Mouse (Mus musculus) heart, embryonic 12.5 days (tissue): ENCODE data around the gene Slc5a1. TPM values are rescaled to one million over a fixed set of nuclear protein-coding genes. Genes with fewer than 3 reads are reported as not detected.

Source experiments
- ATAC-seq: fragments of 200-750 bp; cut with Nextera tagmentation; 2 replicates; pipeline ENCODE4 v1.8.0; 2017; ENCODE audit warnings: moderate TSS enrichment, moderate library complexity; ENCODE audit not compliant: insufficient number of reproducible peaks, low FRiP score
- H3K27ac ChIP-seq: fragments of 300-500 bp; sonication (generic); 2 replicates; pipeline ENCODE4 v1.5.1; 2016; ENCODE audit warnings: mild to moderate bottlenecking, moderate library complexity; ENCODE audit not compliant: poor library complexity, severe bottlenecking
- H3K27me3 ChIP-seq: fragments of 300-500 bp; sonication (generic); replicated peaks from 2 replicates; pipeline ENCODE4 v1.6.1; 2016; ENCODE audit warnings: mild to moderate bottlenecking, moderate library complexity
- H3K36me3 ChIP-seq: fragments of 300-500 bp; sonication (generic); 2 replicates; pipeline ENCODE4 v1.6.1; 2016; ENCODE audit warnings: mild to moderate bottlenecking, moderate library complexity
- H3K4me1 ChIP-seq: fragments of 300-500 bp; sonication (generic); replicated peaks from 2 replicates; pipeline ENCODE4 v1.6.1; 2016; ENCODE audit warnings: mild to moderate bottlenecking
- H3K4me2 ChIP-seq: fragments of 300-500 bp; sonication (generic); 2 replicates; pipeline ENCODE4 v1.6.1; 2016; ENCODE audit warnings: mild to moderate bottlenecking, moderate library complexity
- H3K4me3 ChIP-seq: fragments of 300-500 bp; sonication (generic); 2 replicates; pipeline ENCODE4 v1.5.1; 2016; ENCODE audit warnings: mild to moderate bottlenecking
- H3K9ac ChIP-seq: fragments of 300-500 bp; sonication (generic); 2 replicates; pipeline ENCODE4 v1.6.1; 2016; ENCODE audit warnings: mild to moderate bottlenecking, moderate library complexity
- H3K9me3 ChIP-seq: fragments of 300-500 bp; sonication (generic); replicated peaks from 2 replicates; pipeline ENCODE4 v1.6.1; 2016; ENCODE audit warnings: mild to moderate bottlenecking, moderate library complexity
- WGBS: fragments of 180-500 bp; shearing (Covaris S2); methylation state at CpG from one replicate; pipeline ENCODE4 v1.1.7; 2016; 5-methylcytosine and 5-hydroxymethylcytosine counted together
- polyA plus RNA-seq: library from polyadenylated mRNA; unstranded; fragments of >200 nt; fragmentation: Nextera tagmentation; extraction: Ambion mirVana; gene quantifications from 2 replicates; pipeline ENCODE4 v1.2.1, GENCODE M21; 2016

Slc5a1 gene
- polyA plus RNA-seq, 1 experiment from 2014 or later = not detected

- 87% methylated on average over 3 of the region's 3 CpGs for WGBS
- no peak overlapping the region for H3K9ac ChIP-seq
- no peaks in the 10 kb centered on the region for H3K27me3 ChIP-seq
- 0 out of 2 replicates have a peak, but pooled peaks cover 3% of the 10 kb centered on the region for H3K9me3 ChIP-seq
- no peak overlapping the region for H3K4me3 ChIP-seq
- H3K27ac ChIP-seq = no peak overlapping the region
- peaks cover 33% of the 10 kb centered on the region for H3K4me1 ChIP-seq
- peaks cover 15% of the 10 kb centered on the region; the same call in 1 of the 2 replicates for H3K36me3 ChIP-seq
- H3K4me2 ChIP-seq = no peak overlapping the region
- ATAC-seq = no peak
Measured at GRCm38 (mm10) chr5:33210515-33210914, 106.5 kb downstream of the Slc5a1 start.

- Histone ChIP-seq H3K36me3 (peaks cover 15% of the 10 kb centered on the region; the same call in 1 of the 2 replicates), H3K27me3 (no peaks in the 10 kb centered on the region), H3K9me3 (0 out of 2 replicates have a peak, but pooled peaks cover 3% of the 10 kb centered on the region), H3K27ac (no peak overlapping the region), H3K4me2 (no peak overlapping the region), H3K4me1 (peaks cover 40% of the 10 kb centered on the region), H3K9ac (no peak overlapping the region), H3K4me3 (no peak overlapping the region)
- no peak for ATAC-seq
- WGBS = 84% methylated on average over 5 of the region's 5 CpGs
Measured at GRCm38 (mm10) chr5:33211254-33211653, 107.2 kb downstream of the Slc5a1 start.

Other genes with a start within 250 kb of the Slc5a1 start
- gene Prr14l, start 250.0 kb upstream of the Slc5a1 start, polyA plus RNA-seq = 11.8 and 18.4 TPM in 2 replicates
- 23.6 and 24.4 TPM in 2 replicates for gene Depdc5, start 240.5 kb upstream of the Slc5a1 start, polyA plus RNA-seq
- gene Ywhah, start 85.4 kb upstream of the Slc5a1 start, polyA plus RNA-seq = 481 and 488 TPM in 2 replicates
- 75.6 and 76.5 TPM in 2 replicates for gene Spon2, start 114.2 kb downstream of the Slc5a1 start, polyA plus RNA-seq
- gene Ctbp1, start 170.8 kb downstream of the Slc5a1 start, polyA plus RNA-seq = 250 and 251 TPM in 2 replicates
- 125 and 127 TPM in 2 replicates for gene Maea, start 231.3 kb downstream of the Slc5a1 start, polyA plus RNA-seq